Mouse (Mus musculus) lung, postnatal 10 days (tissue): Measurements from ENCODE around the gene Kcnh7.

Experiments
- DNase-seq: peaks from one replicate; pipeline ENCODE4 v3.0.0; 2021

The Kcnh7 gene

DNA sequence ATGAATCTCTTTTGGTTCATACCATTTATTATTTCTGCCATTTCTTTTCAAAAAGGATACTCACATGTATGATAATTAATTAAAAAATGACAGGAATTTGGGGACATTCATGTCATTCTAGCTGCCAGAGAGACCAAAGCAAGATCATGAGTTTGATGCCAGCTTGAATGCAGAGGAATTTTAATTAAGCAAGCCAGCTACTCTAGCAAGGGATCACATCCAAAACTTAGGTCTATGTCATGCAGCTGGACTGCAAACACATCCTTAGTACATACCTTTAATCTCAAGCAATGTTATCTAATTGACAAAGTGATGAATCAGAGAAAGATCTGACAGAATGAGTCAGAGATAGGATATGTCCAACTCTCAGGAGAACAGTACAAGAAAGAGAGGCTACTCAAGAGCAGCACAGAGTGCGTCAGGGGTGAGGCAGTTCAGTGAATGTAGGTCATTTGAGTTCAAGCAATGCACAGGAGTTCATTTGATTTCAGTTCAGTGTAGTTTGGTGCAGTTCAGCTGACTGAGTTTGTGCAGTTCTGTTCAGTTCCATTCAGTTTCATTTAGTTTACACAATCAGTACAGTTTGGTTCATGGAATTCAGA is 248.7 kb downstream of the Kcnh7 start:
- no peak for DNase-seq

GRCm38 (mm10) chr2:62928494-62928893 is 255.6 kb downstream of the Kcnh7 start:
- DNase-seq = no peak

- no peak for DNase-seq
Observed at GRCm38 (mm10) chr2:62928065-62928464, 256.0 kb downstream of the Kcnh7 start.

GRCm38 (mm10) chr2:62923803-62924202 is 260.3 kb downstream of the Kcnh7 start:
- no peak for DNase-seq

- DNase-seq = no peak
Observed at GRCm38 (mm10) chr2:62907688-62908087, 276.4 kb downstream of the Kcnh7 start.

DNA sequence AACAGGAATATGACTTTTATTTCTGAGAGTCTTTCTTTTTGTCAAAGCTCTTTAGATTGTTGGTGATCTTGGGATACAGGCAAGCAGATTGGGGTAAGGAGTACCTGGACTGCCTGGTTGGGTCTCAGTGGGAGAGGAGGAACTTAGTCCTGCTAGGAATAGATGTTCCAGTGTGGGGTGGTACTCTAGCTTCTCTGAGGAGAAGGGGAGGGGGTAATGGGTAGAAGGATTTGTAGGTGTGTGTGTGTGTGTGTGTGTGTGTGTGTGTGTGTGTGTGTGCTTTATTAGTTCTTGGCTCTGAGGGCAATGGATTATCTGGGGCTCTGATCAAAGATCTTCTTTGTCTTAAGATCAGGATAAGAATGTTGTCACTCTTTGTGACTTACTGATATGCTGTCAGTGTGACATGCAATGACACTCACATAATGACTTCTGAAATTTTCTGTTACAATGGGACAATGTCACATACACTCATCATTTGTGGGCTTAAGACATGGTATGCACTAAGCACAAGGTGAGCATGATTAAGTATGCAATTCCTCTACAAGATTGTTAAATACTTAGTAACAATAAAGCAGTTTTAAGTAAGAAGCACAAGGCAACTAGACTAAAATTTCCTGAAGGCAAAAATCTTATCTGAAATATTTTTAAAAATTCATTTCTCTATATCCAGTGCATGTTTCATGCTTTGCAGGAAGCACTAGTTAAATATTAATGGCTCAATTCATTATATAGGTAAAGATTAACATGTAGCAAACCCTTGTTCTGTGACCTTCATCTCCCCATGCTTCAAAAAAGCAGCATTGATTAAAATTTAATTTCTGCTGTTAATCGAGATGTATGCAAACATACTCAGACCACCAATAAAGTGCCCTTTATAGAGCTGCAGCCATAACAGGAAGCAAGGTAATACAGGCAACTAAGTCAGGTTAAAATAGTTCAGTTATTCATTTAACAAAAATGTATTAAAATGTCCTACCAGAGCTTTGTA is 281.4 kb downstream of the Kcnh7 start:
- no peak for DNase-seq

- DNase-seq = no peak
Observed at GRCm38 (mm10) chr2:62878763-62879162, 305.3 kb downstream of the Kcnh7 start.

GRCm38 (mm10) chr2:62855391-62855790 is 328.7 kb downstream of the Kcnh7 start:
- no peak for DNase-seq

GRCm38 (mm10) chr2:62842630-62843029 is 341.5 kb downstream of the Kcnh7 start:
- DNase-seq = no peak

DNA sequence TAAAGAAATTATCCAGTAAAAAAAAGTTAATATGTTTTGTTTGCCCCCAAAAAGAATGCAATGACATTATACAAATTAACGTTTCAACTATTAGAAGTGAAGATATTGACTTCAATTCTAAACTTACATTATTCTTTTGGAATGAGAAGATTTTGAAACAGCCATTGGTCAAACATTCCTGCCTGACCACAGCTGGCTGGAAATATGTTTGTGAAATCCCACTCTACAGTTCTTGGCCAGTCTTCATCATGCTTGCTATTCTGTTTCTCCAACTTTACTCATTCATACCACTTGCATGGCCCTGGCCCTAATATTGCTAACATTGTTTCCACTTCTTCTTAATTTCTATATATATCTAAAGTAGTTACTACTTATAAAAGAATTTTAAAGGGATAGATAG is 349.8 kb downstream of the Kcnh7 start:
- DNase-seq = no peak

GRCm38 (mm10) chr2:62819231-62819630 is 364.9 kb downstream of the Kcnh7 start:
- no peak for DNase-seq

GRCm38 (mm10) chr2:62816016-62816415 is 368.1 kb downstream of the Kcnh7 start:
- no peak for DNase-seq

- DNase-seq = no peak
Observed at GRCm38 (mm10) chr2:62808813-62809212, 375.3 kb downstream of the Kcnh7 start.

DNA sequence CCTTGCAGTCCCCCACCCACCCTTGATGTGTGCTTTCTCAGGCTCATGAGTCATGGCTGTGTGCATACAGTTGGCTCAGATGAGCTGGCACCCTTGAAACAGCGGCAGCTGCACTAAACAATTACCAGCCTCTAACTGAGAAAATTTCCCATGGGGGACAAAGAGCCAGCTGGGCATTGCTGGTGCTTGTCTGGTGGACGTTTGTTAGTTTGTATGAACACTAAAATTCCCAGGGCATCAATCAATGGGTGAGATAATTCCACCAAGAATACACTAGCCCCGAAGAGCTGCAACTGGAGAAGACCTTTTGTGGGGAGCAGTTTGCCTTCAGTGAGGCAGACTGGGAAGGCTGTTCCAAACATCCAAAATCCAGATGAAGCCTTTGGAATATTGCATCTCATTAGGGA is 376.6 kb downstream of the Kcnh7 start:
- DNase-seq = no peak

GRCm38 (mm10) chr2:62806931-62807330 is 377.2 kb downstream of the Kcnh7 start:
- no peak for DNase-seq

DNA sequence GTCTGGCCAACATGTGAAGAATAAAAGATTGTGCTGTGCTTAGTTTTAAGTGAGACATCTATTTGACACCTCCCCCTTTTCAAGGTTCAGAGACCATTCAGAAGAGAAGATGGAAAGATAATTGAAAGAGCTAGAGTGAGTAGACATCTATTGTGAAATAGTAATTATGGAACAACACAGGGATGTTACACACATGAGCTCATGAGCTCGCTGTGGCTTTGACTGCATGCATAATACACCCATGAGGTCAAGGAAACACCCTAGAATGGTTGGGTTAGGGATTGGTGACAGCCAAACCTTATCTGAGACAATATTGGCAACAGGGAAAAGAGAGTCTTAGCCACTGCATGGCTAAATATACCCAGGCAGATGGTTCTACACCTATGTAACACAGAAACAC is 380.1 kb downstream of the Kcnh7 start:
- DNase-seq = no peak

DNA sequence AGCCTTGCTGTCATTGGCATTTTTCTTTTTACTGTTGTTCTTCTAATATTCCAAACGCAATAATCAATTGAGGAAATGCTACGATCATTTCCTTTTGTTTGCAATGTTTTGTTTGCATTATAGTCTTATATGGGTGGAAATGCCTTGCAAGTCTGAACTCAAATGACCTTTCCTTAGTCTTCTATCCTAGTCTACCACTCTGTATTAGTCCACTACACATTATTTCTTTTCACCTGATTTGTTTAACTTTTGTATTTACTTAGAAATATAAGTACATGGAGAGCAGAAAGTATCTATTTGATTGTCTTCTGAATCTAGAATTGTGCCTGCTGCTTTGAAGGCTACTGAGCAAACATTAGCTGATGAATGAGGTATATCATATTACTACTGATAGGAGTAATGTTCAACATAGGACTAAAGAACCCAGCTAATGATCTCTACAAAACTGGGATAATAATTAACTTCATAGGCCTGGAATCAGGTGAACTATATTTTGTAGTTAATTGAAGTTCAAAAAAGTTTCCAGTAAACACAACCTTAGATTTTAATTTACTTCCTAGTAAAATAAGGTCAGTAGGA is 399.5 kb downstream of the Kcnh7 start:
- no peak for DNase-seq

- DNase-seq = no peak
Observed at GRCm38 (mm10) chr2:62746256-62746655, 437.8 kb downstream of the Kcnh7 start.

GRCm38 (mm10) chr2:62743098-62743497 is 441.0 kb downstream of the Kcnh7 start:
- DNase-seq = no peak

DNA sequence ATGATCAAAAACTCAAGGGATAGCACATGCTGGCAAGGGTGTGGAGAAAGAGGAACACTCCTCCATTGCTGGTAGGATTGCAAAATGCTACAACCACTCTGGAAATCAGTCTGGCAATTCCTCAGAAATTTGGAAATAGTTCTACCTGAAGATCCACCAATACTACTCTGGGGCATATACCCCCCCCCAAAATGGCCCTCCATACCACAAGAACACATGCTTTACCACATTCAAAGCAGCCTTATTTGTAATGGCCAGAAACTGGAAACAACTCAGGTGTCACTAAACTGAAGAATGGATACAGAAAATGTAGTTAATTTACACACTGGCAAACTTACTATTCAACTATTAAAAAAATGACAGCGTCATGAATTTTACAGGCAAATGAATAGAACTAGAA is 453.4 kb downstream of the Kcnh7 start:
- no peak for DNase-seq

DNA sequence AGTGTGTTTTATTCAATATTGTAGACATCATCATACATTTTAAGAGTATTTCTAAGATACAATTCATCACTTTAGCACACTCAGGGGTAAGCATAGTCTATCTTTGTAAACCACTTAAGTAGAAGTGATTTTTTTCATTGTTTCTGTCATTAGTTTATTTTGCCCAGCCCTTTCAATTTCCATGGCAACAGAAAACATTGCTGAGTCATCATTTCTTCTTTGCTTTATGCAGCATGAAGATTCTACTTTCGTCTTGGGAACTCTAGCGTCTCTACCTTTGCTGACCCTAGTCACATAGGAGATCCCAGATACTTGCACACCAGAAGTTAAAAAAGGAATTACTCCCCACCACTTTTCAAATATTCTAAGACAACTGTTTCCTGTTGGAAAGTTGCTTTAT is 456.4 kb downstream of the Kcnh7 start:
- no peak for DNase-seq

DNA sequence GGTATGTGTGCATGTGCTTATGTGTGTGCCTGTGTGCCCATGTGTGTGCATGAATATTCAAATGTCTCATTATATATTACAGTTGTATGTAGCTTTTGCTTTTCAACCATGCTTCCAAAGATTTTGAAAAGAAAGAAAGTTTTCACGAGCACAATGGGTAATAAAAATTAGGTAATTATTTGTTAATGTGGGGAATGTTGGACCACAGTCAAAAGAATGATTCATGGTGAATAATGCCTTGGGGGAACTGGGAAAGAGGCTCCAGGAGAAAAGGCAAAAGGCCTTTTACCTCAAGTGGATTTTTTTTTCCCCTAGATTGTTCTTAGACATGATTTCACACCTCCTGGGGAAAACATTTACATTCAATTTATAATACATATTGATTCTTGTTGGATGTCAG is 458.1 kb downstream of the Kcnh7 start:
- DNase-seq = no peak

GRCm38 (mm10) chr2:62718411-62718810 is 465.7 kb downstream of the Kcnh7 start:
- DNase-seq = no peak

GRCm38 (mm10) chr2:62717270-62717669 is 466.8 kb downstream of the Kcnh7 start:
- DNase-seq = no peak
